Mouse (Mus musculus) lung, postnatal 25 days (tissue): Measurements from ENCODE around the gene Gli1.
A peak's percentile ranks its signal among the peaks of the same experiment; 100 is the strongest.

Experiments used
- DNase-seq: peaks from one replicate; pipeline ENCODE4 v3.0.0; 2022; ENCODE audit warnings: low spot score

Gene Gli1

GRCm38 (mm10) chr10:127291881-127292638 is 49.7 kb downstream of the Gli1 start:
- no peak for DNase-seq

GRCm38 (mm10) chr10:127290930-127291880 is 50.6 kb downstream of the Gli1 start:
- DNase-seq, result peak; percentile 53

DNA sequence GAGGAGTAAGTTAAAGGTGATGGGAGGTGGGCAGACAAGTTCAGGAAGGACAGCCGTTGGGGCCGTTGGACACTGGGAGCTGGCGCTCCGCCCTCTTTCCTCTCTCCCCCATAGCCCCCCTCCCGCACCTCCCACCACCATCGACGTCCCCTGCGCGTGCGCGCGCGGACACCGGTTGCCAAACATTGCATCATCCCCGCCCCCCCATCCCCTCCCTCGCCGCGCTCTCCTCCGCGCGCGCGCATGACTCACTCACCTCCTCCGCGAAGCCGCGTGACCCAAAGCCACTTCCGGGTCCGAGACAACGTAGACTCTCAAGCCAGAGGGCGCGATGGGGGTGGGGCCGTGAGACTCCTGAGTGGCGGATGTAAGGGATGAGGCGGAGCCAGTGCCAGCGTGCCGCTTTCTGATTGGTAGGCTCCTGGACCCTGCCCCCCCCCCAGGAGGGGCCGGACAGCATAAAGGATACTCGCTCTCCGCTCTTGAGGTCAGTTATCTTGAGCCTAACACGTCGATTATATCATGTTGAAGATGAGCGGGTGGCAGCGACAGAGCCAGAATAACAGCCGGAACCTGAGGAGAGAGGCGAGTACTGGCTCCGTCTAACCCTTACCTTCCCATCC is 51.4 kb downstream of the Gli1 start:
- DNase-seq, result peak; percentile 100

- peak; percentile 69 for DNase-seq
Measured at GRCm38 (mm10) chr10:127289573-127290191, 52.1 kb downstream of the Gli1 start.

- peak; percentile 93 for DNase-seq
Measured at GRCm38 (mm10) chr10:127288800-127289572, 52.8 kb downstream of the Gli1 start, which contains the start of gene Mbd6. Gene Mbd6 (minus strand): TSS chr10:127289018.

DNA sequence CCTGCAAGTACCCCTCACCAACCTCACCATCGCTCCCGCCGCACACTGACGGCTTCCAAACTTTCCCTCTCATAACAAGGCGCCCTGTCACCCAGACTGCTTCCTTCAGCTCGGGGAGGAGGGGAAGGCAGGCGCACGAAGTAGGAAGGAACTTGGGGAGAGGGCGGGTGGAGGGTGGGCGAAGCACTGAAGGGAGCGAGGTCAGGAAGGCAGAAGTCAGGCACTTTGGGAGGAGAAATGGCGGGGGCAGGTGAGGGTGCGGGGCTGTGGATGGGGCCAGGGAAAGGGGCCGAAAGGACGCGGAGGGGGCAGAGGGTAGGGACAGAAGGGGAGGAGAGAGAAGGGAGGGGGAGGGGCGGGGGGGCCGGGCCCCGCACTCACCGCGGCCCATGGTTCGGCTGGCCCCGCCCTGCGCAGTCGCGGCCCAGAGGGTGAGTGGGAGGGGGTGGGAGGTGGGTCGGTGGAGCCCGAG is 53.4 kb downstream of the Gli1 start:
- DNase-seq, result peak; percentile 56

DNA sequence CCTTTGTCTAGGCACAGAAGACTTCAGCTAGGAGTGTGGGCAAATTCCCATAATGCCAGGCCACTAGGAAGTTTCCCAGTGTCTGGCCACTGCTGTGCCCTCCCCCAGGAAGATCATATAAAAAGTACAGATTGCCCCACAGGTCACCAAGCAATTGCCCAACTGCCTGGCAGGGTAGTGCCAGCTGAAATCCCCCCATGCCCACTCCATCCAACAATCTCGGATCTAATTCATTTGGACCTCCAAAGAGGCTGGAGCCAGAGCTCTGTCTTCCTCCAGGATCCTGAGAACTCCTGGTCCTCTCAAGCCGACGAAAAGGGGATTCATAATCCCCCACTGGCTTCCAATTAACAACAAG is 53.9 kb downstream of the Gli1 start:
- DNase-seq, result peak; percentile 24

GRCm38 (mm10) chr10:127287271-127287935 is 54.4 kb downstream of the Gli1 start:
- DNase-seq, result no peak

- no peak for DNase-seq
Measured at GRCm38 (mm10) chr10:127286730-127287129, 55.0 kb downstream of the Gli1 start.

GRCm38 (mm10) chr10:127286194-127286593 is 55.6 kb downstream of the Gli1 start:
- DNase-seq, result no peak

- no peak for DNase-seq
Measured at GRCm38 (mm10) chr10:127285644-127286043, 56.1 kb downstream of the Gli1 start.

DNA sequence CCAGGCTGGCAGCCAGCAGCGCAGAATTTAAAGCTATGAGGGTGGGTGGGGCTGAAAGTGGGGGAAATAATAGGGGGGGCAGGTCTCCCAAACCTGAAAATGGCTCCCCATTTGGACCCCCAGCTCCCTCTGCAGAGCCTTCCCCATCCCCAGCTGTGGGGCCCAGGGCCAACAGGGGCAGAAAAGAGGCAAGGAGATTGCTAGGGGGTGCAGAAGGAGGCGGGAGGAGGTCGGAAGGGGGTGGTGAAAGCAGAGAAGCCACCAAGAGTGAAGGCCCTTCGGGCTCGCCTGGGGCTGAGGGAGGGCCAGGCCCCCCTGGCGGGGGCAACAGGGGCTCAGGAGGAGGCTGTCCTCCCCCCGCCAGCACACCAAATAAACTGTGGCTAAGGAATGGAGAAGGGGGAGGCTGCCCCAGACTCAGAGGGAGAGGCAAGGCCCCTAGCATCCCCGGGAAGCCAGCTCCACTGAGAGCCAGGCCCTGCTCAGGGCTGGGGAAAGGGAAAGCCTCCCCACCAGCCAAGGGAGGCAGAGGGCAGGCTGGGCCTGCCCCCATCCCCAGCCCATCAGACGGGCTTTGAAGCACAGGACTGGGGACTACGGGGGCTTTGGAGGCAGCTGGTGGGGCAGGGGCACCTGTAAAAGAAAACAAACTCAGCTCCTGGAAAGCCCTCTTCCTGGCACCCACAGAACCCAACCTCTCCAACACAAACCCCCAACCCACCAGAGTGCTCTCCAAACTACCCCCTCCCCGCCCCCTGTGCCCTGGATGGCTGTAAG is 56.9 kb downstream of the Gli1 start:
- DNase-seq, result no peak

- no peak for DNase-seq
Measured at GRCm38 (mm10) chr10:127284105-127284622, 57.6 kb downstream of the Gli1 start.

DNA sequence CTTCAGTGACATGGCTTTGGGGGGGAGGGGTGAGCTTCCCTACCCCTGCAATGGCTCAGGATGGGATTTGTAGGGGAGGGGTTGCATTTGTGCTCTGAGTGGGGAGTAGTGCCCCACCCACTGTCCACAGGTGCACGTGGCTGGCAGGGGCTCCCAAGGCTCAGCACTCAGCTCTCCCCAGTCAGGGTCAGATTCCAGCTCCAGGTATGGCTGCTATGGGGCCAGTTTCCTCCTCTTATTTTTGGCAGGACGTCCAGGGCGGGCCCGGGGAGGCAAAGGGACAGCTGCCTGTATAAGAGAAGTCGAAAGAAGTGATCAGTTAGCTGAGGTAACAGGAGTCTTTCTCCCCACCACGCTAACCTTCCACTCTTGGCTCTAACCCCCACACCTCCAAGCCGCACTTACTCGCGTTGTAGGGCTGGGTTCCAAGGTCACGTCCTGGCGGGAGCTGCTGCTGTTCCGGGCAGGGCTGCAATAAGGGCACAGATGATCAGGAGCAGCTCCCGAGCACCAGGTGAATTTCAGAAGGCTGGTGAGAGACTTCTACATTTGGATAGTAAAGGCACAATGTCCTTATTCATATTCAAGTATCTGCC is 59.1 kb downstream of the Gli1 start:
- DNase-seq, result no peak

DNA sequence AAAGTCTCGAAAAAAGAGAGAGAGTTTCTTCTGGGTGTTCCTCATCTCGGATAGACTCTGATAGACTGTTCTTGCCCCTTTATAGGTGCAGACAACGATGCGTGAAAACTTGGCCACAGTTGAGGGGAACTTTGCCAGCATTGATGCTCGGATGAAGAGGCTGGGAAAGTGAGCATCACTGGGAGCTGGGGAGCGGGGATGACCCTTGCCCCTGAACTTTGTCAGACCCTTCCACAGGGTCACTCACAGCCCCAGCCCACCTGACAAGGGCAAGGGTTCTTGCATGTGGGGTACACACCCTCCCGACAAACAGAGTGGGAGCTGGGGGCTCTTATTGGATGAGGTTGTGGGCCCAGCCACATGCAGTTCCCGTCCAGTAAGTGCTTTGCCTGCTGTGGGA is 60.5 kb downstream of the Gli1 start:
- DNase-seq, result no peak
